Mouse (Mus musculus): ENCODE measurements around the gene Bcl6.

DNA sequence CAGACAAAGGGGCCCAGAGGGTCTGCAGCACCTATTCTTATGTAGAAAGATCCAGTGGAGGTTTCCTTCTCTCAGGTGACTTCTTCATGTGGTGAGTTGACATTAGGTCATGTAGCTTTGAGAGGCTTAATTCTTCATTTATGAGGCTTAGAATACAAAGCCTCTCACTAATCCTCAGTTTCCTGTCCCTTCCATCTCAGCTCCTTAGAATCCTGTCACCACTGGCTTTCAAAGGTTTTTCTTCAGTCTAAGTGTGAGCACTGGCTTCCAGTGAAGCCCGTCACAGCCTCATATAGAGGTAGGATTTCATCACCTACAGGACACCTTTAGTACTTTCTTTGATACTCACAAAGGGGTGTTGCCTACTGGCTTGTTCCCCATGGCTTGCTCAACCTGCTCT lies 65.7 kb downstream of the Bcl6 start:
- no peak for TF ChIP-seq CTCF (IDR thresholded peaks at IDR 0.05; ENCODE audit: borderline replicate concordance, control insufficient read depth, extremely low read depth, insufficient read depth, low read length, poor library complexity)
- no peak for TF ChIP-seq POLR2A (IDR thresholded peaks at IDR 0.05; ENCODE audit: control insufficient read depth, extremely low read depth, insufficient read depth, low read length, poor library complexity)
